In genomic region chr13:32593611-32594010, GRCm38 (mm10) we compare ENCODE assay signal across 26 mouse cellular contexts.
"Had no signal": no experiment of that assay in that cellular context is flagged by ENCODE, and none has a peak within 500 bp of the region (broad histone marks: within the 10 kb centered on the region; RNA-seq: fewer than 3 reads in every experiment).

No protein-coding gene starts in this region.

- H3K27me3 ChIP-seq: heart, embryonic 12.5 days; hindbrain, embryonic 12.5 days; intestine, embryonic 15.5 days; limb, embryonic 13.5 days; limb, embryonic 15.5 days; liver, embryonic 12.5 days had no signal

- ATAC-seq: hindbrain, embryonic 16.5 days; inflammation-experienced regulatory T-cells, adult 6 months; intestine, embryonic 15.5 days; intestine, postnatal 0 days; liver, embryonic 12.5 days had no signal

- H3K4me2 ChIP-seq: heart, embryonic 12.5 days; hindbrain, embryonic 12.5 days; hindbrain, embryonic 14.5 days; intestine, embryonic 15.5 days; limb, embryonic 13.5 days; limb, embryonic 15.5 days; liver, embryonic 12.5 days had no signal

- H3K9ac ChIP-seq: heart, embryonic 12.5 days; hindbrain, embryonic 12.5 days; hindbrain, embryonic 14.5 days; intestine, embryonic 15.5 days; limb, embryonic 13.5 days; limb, embryonic 15.5 days; liver, embryonic 12.5 days; liver, embryonic 14.5 days had no signal

- H3K27ac ChIP-seq: gastrocnemius, adult 2 months; heart, embryonic 10.5 days; hindbrain, embryonic 10.5 days; hindbrain, embryonic 12.5 days; hindbrain, embryonic 14.5 days; intestine, embryonic 15.5 days; layer of hippocampus, adult 2 months; left cerebral cortex, adult 2 months; limb, embryonic 13.5 days; limb, embryonic 15.5 days; liver, embryonic 12.5 days; liver, embryonic 14.5 days had no signal

- H3K4me3 ChIP-seq: gastrocnemius, adult 2 months; heart, embryonic 10.5 days; heart, embryonic 12.5 days; hindbrain, embryonic 10.5 days; hindbrain, embryonic 12.5 days; intestine, embryonic 15.5 days; layer of hippocampus, adult 2 months; left cerebral cortex, adult 2 months; limb, embryonic 13.5 days; limb, embryonic 15.5 days; liver, embryonic 12.5 days had no signal

- H3K4me1 ChIP-seq: heart, embryonic 10.5 days; heart, embryonic 12.5 days; hindbrain, embryonic 10.5 days; hindbrain, embryonic 12.5 days; intestine, embryonic 15.5 days; limb, embryonic 13.5 days; limb, embryonic 15.5 days; liver, embryonic 12.5 days had no signal

- DNase-seq: gastrocnemius, adult 2 months; gastrocnemius, postnatal 10 days; gastrocnemius, postnatal 25 days; heart, adult 18-20 months; heart, postnatal 10 days; heart, postnatal 4 days; kidney, adult 18-20 months; kidney, adult 8-10 months; kidney, postnatal 10 days; kidney, postnatal 25 days; kidney, postnatal 4 days had no signal

- H3K9me3 ChIP-seq: hindbrain, embryonic 12.5 days; intestine, embryonic 15.5 days; limb, embryonic 15.5 days had no signal

- H3K36me3 ChIP-seq: heart, embryonic 10.5 days; heart, embryonic 12.5 days; hindbrain, embryonic 10.5 days; hindbrain, embryonic 12.5 days; intestine, embryonic 15.5 days; limb, embryonic 13.5 days; limb, embryonic 15.5 days; liver, embryonic 12.5 days had no signal
